Comparison of ENCODE assay signal across 30 mouse cellular contexts in genomic region chr1:186126313-186126862, GRCm38 (mm10). TPM values are rescaled to one million over a fixed set of nuclear protein-coding genes. Genes with fewer than 3 reads are reported as not detected.
"Had no signal": no experiment of that assay in that cellular context is flagged by ENCODE, and none has a peak within 500 bp of the region (broad histone marks: within the 10 kb centered on the region; RNA-seq: fewer than 3 reads in every experiment).

No protein-coding gene starts in this region.

- H3K9ac ChIP-seq: limb, embryonic 12.5 days; limb, embryonic 13.5 days; limb, embryonic 15.5 days; liver, embryonic 12.5 days; liver, embryonic 13.5 days; liver, embryonic 14.5 days; liver, embryonic 15.5 days; liver, postnatal 0 days; lung, embryonic 14.5 days; lung, embryonic 15.5 days; midbrain, embryonic 15.5 days; neural tube, embryonic 12.5 days; neural tube, embryonic 13.5 days had no signal

- DNase-seq: left cerebral cortex, postnatal 4 days; liver; liver, embryonic 13.5 days; liver, postnatal 0 days; lung, adult 18-20 months; lung, adult 2 months; lung, embryonic 14.5 days; lung, postnatal 10 days; lung, postnatal 14 days; lung, postnatal 36 days; lung, postnatal 4 days had no signal

- H3K27ac ChIP-seq: left cerebral cortex, adult 2 months; limb, embryonic 10.5 days; limb, embryonic 12.5 days; limb, embryonic 13.5 days; limb, embryonic 15.5 days; liver, embryonic 12.5 days; liver, embryonic 13.5 days; liver, embryonic 14.5 days; liver, embryonic 15.5 days; lung, embryonic 15.5 days; macrophage; midbrain, embryonic 15.5 days; neural tube, embryonic 12.5 days; neural tube, embryonic 13.5 days had no signal

- H3K9me3 ChIP-seq: limb, embryonic 10.5 days; limb, embryonic 12.5 days; limb, embryonic 13.5 days; limb, embryonic 15.5 days; liver, embryonic 12.5 days; liver, embryonic 13.5 days; liver, embryonic 15.5 days; lung, embryonic 15.5 days; megakaryocyte, embryonic 14.5 days; midbrain, embryonic 15.5 days; neural tube, embryonic 12.5 days; neural tube, embryonic 13.5 days had no signal

- H3K27me3 ChIP-seq: limb, embryonic 12.5 days; limb, embryonic 13.5 days; limb, embryonic 15.5 days; liver, embryonic 12.5 days; liver, embryonic 13.5 days; liver, embryonic 15.5 days; lung, embryonic 15.5 days; megakaryocyte, embryonic 14.5 days; midbrain, embryonic 15.5 days; neural tube, embryonic 12.5 days; neural tube, embryonic 13.5 days had no signal

- H3K4me3 ChIP-seq: left cerebral cortex, adult 2 months; limb, embryonic 10.5 days; limb, embryonic 12.5 days; limb, embryonic 13.5 days; limb, embryonic 15.5 days; liver, embryonic 12.5 days; liver, embryonic 13.5 days; liver, embryonic 15.5 days; lung, embryonic 15.5 days; megakaryocyte, embryonic 14.5 days; midbrain, embryonic 15.5 days; myocyte; neural tube, embryonic 12.5 days; neural tube, embryonic 13.5 days had no signal

- ATAC-seq: liver, embryonic 12.5 days; liver, postnatal 0 days; lung, postnatal 0 days; midbrain, embryonic 15.5 days; midbrain, embryonic 16.5 days had no signal

- H3K4me2 ChIP-seq: limb, embryonic 12.5 days; limb, embryonic 13.5 days; limb, embryonic 15.5 days; liver, embryonic 11.5 days; liver, embryonic 12.5 days; liver, embryonic 13.5 days; liver, embryonic 15.5 days; lung, embryonic 14.5 days; lung, embryonic 15.5 days; midbrain, embryonic 15.5 days; neural tube, embryonic 12.5 days; neural tube, embryonic 13.5 days had no signal

- H3K4me1 ChIP-seq: limb, embryonic 15.5 days; liver, embryonic 12.5 days; liver, embryonic 13.5 days; liver, embryonic 15.5 days; lung, embryonic 15.5 days; megakaryocyte, embryonic 14.5 days; midbrain, embryonic 15.5 days; neural tube, embryonic 12.5 days; neural tube, embryonic 13.5 days had no signal

- H3K36me3 ChIP-seq: limb, embryonic 10.5 days; limb, embryonic 12.5 days; limb, embryonic 13.5 days; limb, embryonic 15.5 days; liver, embryonic 12.5 days; liver, embryonic 13.5 days; liver, embryonic 15.5 days; lung, embryonic 15.5 days; midbrain, embryonic 15.5 days; neural tube, embryonic 12.5 days; neural tube, embryonic 13.5 days had no signal

RNA-seq across cellular contexts. Expression of gene Lyplal1, which starts 9.3 kb away (rescaled TPM):
- total RNA-seq: monocyte, adult 5-6 weeks had no signal
